In the genomic region with DNA sequence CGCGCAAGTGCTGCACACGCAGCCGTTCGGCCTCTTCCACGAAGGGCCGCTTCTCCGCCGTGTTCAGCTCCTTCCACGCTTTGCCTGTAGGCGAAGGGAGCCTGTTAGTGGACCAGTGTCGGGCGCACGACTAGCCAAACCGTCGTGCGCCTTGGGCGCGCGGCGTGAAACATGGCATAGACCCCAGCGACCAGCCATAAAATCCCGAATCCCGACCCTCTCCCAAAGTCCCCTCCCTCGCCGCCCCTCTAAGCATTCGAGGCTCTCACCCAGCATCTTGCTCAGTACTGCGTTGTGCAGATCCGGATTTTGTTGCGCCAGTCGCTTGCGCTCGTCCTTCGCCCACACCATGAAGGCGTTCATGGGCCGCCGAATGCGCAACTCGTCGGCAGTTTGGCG, we compare ENCODE assay signal across 7 mouse cellular contexts. TPM values are rescaled to one million over a fixed set of nuclear protein-coding genes. Genes with fewer than 3 reads are reported as not detected.
DNase-seq lines count a peak whose midpoint lies in the region; ATAC-seq and TF ChIP-seq lines count a peak whose summit lies in the region.

No protein-coding gene starts in this region.

- no peak for TF ChIP-seq CTCF in lung, postnatal 0 days (IDR thresholded peaks at IDR 0.05)

- no peak for DNase-seq in lung, postnatal 0 days (ENCODE audit: low spot score)
- DNase-seq in lung, postnatal 14 days: no peak
- DNase-seq in right cerebral cortex, postnatal 25 days: no peak
- no peak for DNase-seq in layer of hippocampus, adult 11-12 months (ENCODE audit: low spot score)

- H3K36me3 ChIP-seq in lung, postnatal 0 days (ENCODE audit: insufficient read depth, low read length): no peaks in the 10 kb centered on the region
- no peaks in the 10 kb centered on the region for H3K36me3 ChIP-seq in forebrain, embryonic 13.5 days (ENCODE audit: poor library complexity, severe bottlenecking)
- H3K36me3 ChIP-seq in limb, embryonic 13.5 days: no peaks in the 10 kb centered on the region
- H3K36me3 ChIP-seq in stomach, embryonic 16.5 days (ENCODE audit: control insufficient read depth, insufficient read depth, low read length): no peaks in the 10 kb centered on the region

- no peaks in the 10 kb centered on the region for H3K9me3 ChIP-seq in lung, postnatal 0 days (ENCODE audit: low read length)
- H3K9me3 ChIP-seq in forebrain, embryonic 13.5 days (replicated peaks): no peaks in the 10 kb centered on the region
- H3K9me3 ChIP-seq in limb, embryonic 13.5 days: no peaks in the 10 kb centered on the region
- H3K9me3 ChIP-seq in stomach, embryonic 16.5 days (replicated peaks; ENCODE audit: control insufficient read depth, low read length): no peaks in the 10 kb centered on the region

- peak overlapping the region; percentile 57 for H3K4me2 ChIP-seq in lung, postnatal 0 days (replicated peaks; ENCODE audit: low read depth, low read length)
- peak overlapping the region; percentile 61 for H3K4me2 ChIP-seq in forebrain, embryonic 13.5 days
- H3K4me2 ChIP-seq in limb, embryonic 13.5 days (replicated peaks): peak overlapping the region; percentile 85
- peak overlapping the region; percentile 70 for H3K4me2 ChIP-seq in stomach, embryonic 16.5 days (ENCODE audit: low read depth, low read length)

- peaks cover 28% of the 10 kb centered on the region for H3K27me3 ChIP-seq in lung, postnatal 0 days (replicated peaks; ENCODE audit: insufficient read depth, low read length)
- H3K27me3 ChIP-seq in forebrain, embryonic 13.5 days: peaks cover 76% of the 10 kb centered on the region
- H3K27me3 ChIP-seq in limb, embryonic 13.5 days: peaks cover 66% of the 10 kb centered on the region
- peaks cover 66% of the 10 kb centered on the region for H3K27me3 ChIP-seq in stomach, embryonic 16.5 days (ENCODE audit: control insufficient read depth, insufficient read depth, low read length)

- H3K9ac ChIP-seq in lung, postnatal 0 days (replicated peaks; ENCODE audit: low read depth): peak overlapping the region; percentile 54
- H3K9ac ChIP-seq in forebrain, embryonic 13.5 days: peak overlapping the region; percentile 22; the same call in 1 of the 2 replicates
- H3K9ac ChIP-seq in limb, embryonic 13.5 days: peak overlapping the region; percentile 64
- H3K9ac ChIP-seq in stomach, embryonic 16.5 days (ENCODE audit: low read length): peak overlapping the region; percentile 62

- 2% methylated on average over 40 of the region's 41 CpGs for WGBS in lung, postnatal 0 days
- 1% methylated on average over 41 of the region's 41 CpGs for WGBS in forebrain, embryonic 13.5 days
- under 1% methylated on average over 41 of the region's 41 CpGs for WGBS in limb, embryonic 13.5 days
- 2% methylated on average over 41 of the region's 41 CpGs for WGBS in stomach, embryonic 16.5 days

- no peak for ATAC-seq in lung, postnatal 0 days
- ATAC-seq in forebrain, embryonic 13.5 days: no peak
- no peak for ATAC-seq in limb, embryonic 13.5 days (ENCODE audit: low FRiP score, low read depth)
- ATAC-seq in stomach, embryonic 16.5 days (ENCODE audit: insufficient read depth, low FRiP score): no peak

- peaks cover 13% of the 10 kb centered on the region; the same call in 1 of the 2 replicates for H3K4me1 ChIP-seq in lung, postnatal 0 days (ENCODE audit: insufficient read depth, low read depth, low read length)
- H3K4me1 ChIP-seq in forebrain, embryonic 13.5 days: peaks cover 26% of the 10 kb centered on the region
- H3K4me1 ChIP-seq in limb, embryonic 13.5 days: peaks cover 36% of the 10 kb centered on the region
- peaks cover 10% of the 10 kb centered on the region for H3K4me1 ChIP-seq in stomach, embryonic 16.5 days (ENCODE audit: control insufficient read depth, insufficient read depth, low read length)

- H3K27ac ChIP-seq in lung, postnatal 0 days (ENCODE audit: low read length): peak overlapping the region; percentile 77
- H3K27ac ChIP-seq in forebrain, embryonic 13.5 days: no peak overlapping the region
- no peak overlapping the region for H3K27ac ChIP-seq in limb, embryonic 13.5 days
- H3K27ac ChIP-seq in stomach, embryonic 16.5 days (ENCODE audit: low read length): peak overlapping the region; percentile 17; the same call in 1 of the 2 replicates

- H3K4me3 ChIP-seq in lung, postnatal 0 days (ENCODE audit: low read depth, low read length): peak overlapping the region; percentile 52
- peak overlapping the region; percentile 38 for H3K4me3 ChIP-seq in forebrain, embryonic 13.5 days
- peak overlapping the region; percentile 55 for H3K4me3 ChIP-seq in limb, embryonic 13.5 days
- peak overlapping the region; percentile 50 for H3K4me3 ChIP-seq in stomach, embryonic 16.5 days (replicated peaks; ENCODE audit: low read length)

- no peak for TF ChIP-seq EP300 in lung, postnatal 0 days (IDR thresholded peaks at IDR 0.05)

RNA-seq across cellular contexts. Expression of gene Sox18, which starts 0.5 kb away (rescaled TPM):
- polyA plus RNA-seq in lung, postnatal 0 days (2015; fragmentation: Nextera tagmentation; extraction: Ambion mirVana): 134 and 161 TPM in 2 replicates
- 11.6 and 13.0 TPM in 2 replicates for polyA plus RNA-seq in forebrain, embryonic 13.5 days (2015; fragmentation: Nextera tagmentation; extraction: Ambion mirVana)
- 28.5 and 30.0 TPM in 2 replicates for polyA plus RNA-seq in limb, embryonic 13.5 days (2015; fragmentation: Nextera tagmentation; extraction: Ambion mirVana)
- 25.4 and 25.5 TPM in 2 replicates for polyA plus RNA-seq in stomach, embryonic 16.5 days (2015; fragmentation: Nextera tagmentation; extraction: Ambion mirVana)

RNA-seq across cellular contexts. Expression of gene Tcea2, which starts 9.2 kb away (rescaled TPM):
- 14.1 and 15.3 TPM in 2 replicates for polyA plus RNA-seq in lung, postnatal 0 days (2015; fragmentation: Nextera tagmentation; extraction: Ambion mirVana)
- polyA plus RNA-seq in forebrain, embryonic 13.5 days (2015; fragmentation: Nextera tagmentation; extraction: Ambion mirVana): 31.0 and 35.9 TPM in 2 replicates
- 33.3 and 34.3 TPM in 2 replicates for polyA plus RNA-seq in limb, embryonic 13.5 days (2015; fragmentation: Nextera tagmentation; extraction: Ambion mirVana)
- polyA plus RNA-seq in stomach, embryonic 16.5 days (2015; fragmentation: Nextera tagmentation; extraction: Ambion mirVana): 19.3 and 19.7 TPM in 2 replicates

RNA-seq across cellular contexts. Expression of gene Gm29797, which starts 14.1 kb away (rescaled TPM):
- polyA plus RNA-seq in lung, postnatal 0 days (2015; fragmentation: Nextera tagmentation; extraction: Ambion mirVana): not detected in 2 replicates
- 0.23 TPM in 1 of 2 replicates, not detected in the other for polyA plus RNA-seq in forebrain, embryonic 13.5 days (2015; fragmentation: Nextera tagmentation; extraction: Ambion mirVana)
- 0.53 TPM in 1 of 2 replicates, not detected in the other for polyA plus RNA-seq in limb, embryonic 13.5 days (2015; fragmentation: Nextera tagmentation; extraction: Ambion mirVana)
- 0.31 TPM in 1 of 2 replicates, not detected in the other for polyA plus RNA-seq in stomach, embryonic 16.5 days (2015; fragmentation: Nextera tagmentation; extraction: Ambion mirVana)

RNA-seq across cellular contexts. Expression of gene Rgs19, which starts 22.9 kb away (rescaled TPM):
- 32.7 and 33.3 TPM in 2 replicates for polyA plus RNA-seq in lung, postnatal 0 days (2015; fragmentation: Nextera tagmentation; extraction: Ambion mirVana)
- polyA plus RNA-seq in forebrain, embryonic 13.5 days (2015; fragmentation: Nextera tagmentation; extraction: Ambion mirVana): 45.3 and 45.4 TPM in 2 replicates
- 79.0 and 82.0 TPM in 2 replicates for polyA plus RNA-seq in limb, embryonic 13.5 days (2015; fragmentation: Nextera tagmentation; extraction: Ambion mirVana)
- polyA plus RNA-seq in stomach, embryonic 16.5 days (2015; fragmentation: Nextera tagmentation; extraction: Ambion mirVana): 54.2 and 55.3 TPM in 2 replicates

RNA-seq across cellular contexts. Expression of gene Lkaaear1, which starts 27.3 kb away (rescaled TPM):
- polyA plus RNA-seq in lung, postnatal 0 days (2015; fragmentation: Nextera tagmentation; extraction: Ambion mirVana): not detected in 2 replicates
- not detected in 2 replicates for polyA plus RNA-seq in forebrain, embryonic 13.5 days (2015; fragmentation: Nextera tagmentation; extraction: Ambion mirVana)
- polyA plus RNA-seq in limb, embryonic 13.5 days (2015; fragmentation: Nextera tagmentation; extraction: Ambion mirVana): not detected in 2 replicates
- polyA plus RNA-seq in stomach, embryonic 16.5 days (2015; fragmentation: Nextera tagmentation; extraction: Ambion mirVana): not detected in 2 replicates

Comparison
In these comparisons a context has a peak if more than half of its experiments do, and no peak if none do; other contexts are left out.
1. H3K27ac ChIP-seq: peak in lung, postnatal 0 days (single experiment) and stomach, embryonic 16.5 days (single experiment); none in forebrain, embryonic 13.5 days (single experiment) and limb, embryonic 13.5 days (single experiment).
2. Peak in every context shown above with its lines, with median percentiles within 50 percentile points of each other: H3K4me2 ChIP-seq, H3K4me3 ChIP-seq and H3K9ac ChIP-seq.